Mouse (Mus musculus) spleen, postnatal 36 days (tissue): ENCODE data around the gene Rpl4.
"Not testable (repeated sequence)": the region's sequence is repeated elsewhere in the genome, so short reads cannot be mapped to it uniquely, and the experiment has no call there.

ENCODE experiments used
- DNase-seq, 2 experiments: peaks; one replicate each; pipeline ENCODE4 v3.0.0; 2022; ENCODE audit warnings: low spot score in 2 of 2, mixed read lengths in 1 of 2

The Rpl4 gene

GRCm38 (mm10) chr9:64172816-64173665 lies at the start of gene Rpl4, which contains the start of gene Zwilch:
TSS of gene Rpl4 (plus strand) at chr9:64173375.
TSS of gene Zwilch (minus strand) at chr9:64173104.
- DNase-seq: peak; percentile 66 to 80

GRCm38 (mm10) chr9:64124846-64125245 lies 48.3 kb upstream of the Rpl4 start:
- DNase-seq: not testable (repeated sequence)

- DNase-seq: no peak
Measured at GRCm38 (mm10) chr9:64125307-64125706, 47.9 kb upstream of the Rpl4 start.

- no peak for DNase-seq
Measured at GRCm38 (mm10) chr9:64126121-64126520, 47.1 kb upstream of the Rpl4 start.

- DNase-seq: no peak
Measured at GRCm38 (mm10) chr9:64131623-64132022, 41.6 kb upstream of the Rpl4 start.

GRCm38 (mm10) chr9:64138896-64139295 lies 34.3 kb upstream of the Rpl4 start:
- peak; percentile 7 to 36 for DNase-seq

- DNase-seq: no peak
Measured at GRCm38 (mm10) chr9:64139879-64140278, 33.3 kb upstream of the Rpl4 start.

- DNase-seq: no peak
Measured at GRCm38 (mm10) chr9:64156641-64157040, 16.5 kb upstream of the Rpl4 start.

GRCm38 (mm10) chr9:64160471-64160870 lies 12.7 kb upstream of the Rpl4 start:
- no peak for DNase-seq

GRCm38 (mm10) chr9:64169967-64170366 lies 3.2 kb upstream of the Rpl4 start:
- not testable (repeated sequence) for DNase-seq

- DNase-seq: no peak
Measured at GRCm38 (mm10) chr9:64172145-64172815, 895 bp upstream of the Rpl4 start.

- DNase-seq: no peak
Measured at GRCm38 (mm10) chr9:64173666-64174220, 568 bp downstream of the Rpl4 start.

GRCm38 (mm10) chr9:64174341-64174740 lies 1.2 kb downstream of the Rpl4 start:
- DNase-seq: no peak

- no peak for DNase-seq
Measured at GRCm38 (mm10) chr9:64174766-64175165, 1.6 kb downstream of the Rpl4 start.

- DNase-seq: no peak
Measured at GRCm38 (mm10) chr9:64175378-64175777, 2.2 kb downstream of the Rpl4 start.

- DNase-seq: no peak
Measured at GRCm38 (mm10) chr9:64178610-64178973, 5.4 kb downstream of the Rpl4 start.

GRCm38 (mm10) chr9:64178974-64179646 lies 5.9 kb downstream of the Rpl4 start, which contains the start of gene Snapc5:
TSS of gene Snapc5 (plus strand) at chr9:64179274.
- peak; percentile 85 to 88 for DNase-seq

GRCm38 (mm10) chr9:64183295-64183694 lies 10.1 kb downstream of the Rpl4 start:
- DNase-seq: not testable (repeated sequence)

- no peak for DNase-seq
Measured at GRCm38 (mm10) chr9:64184166-64184840, 11.1 kb downstream of the Rpl4 start.

- no peak for DNase-seq
Measured at GRCm38 (mm10) chr9:64193879-64194278, 20.7 kb downstream of the Rpl4 start.

GRCm38 (mm10) chr9:64195554-64195953 lies 22.4 kb downstream of the Rpl4 start:
- DNase-seq: no peak
